Mouse (Mus musculus) cerebellum, adult 11-12 months (tissue): Measurements from ENCODE around the gene Mmp2.

Experiments used
- DNase-seq: peaks from one replicate; pipeline ENCODE4 v3.0.0; 2022

The Mmp2 gene

GRCm38 (mm10) chr8:92897794-92898193 is 70.7 kb downstream of the Mmp2 start:
- no peak for DNase-seq

DNA sequence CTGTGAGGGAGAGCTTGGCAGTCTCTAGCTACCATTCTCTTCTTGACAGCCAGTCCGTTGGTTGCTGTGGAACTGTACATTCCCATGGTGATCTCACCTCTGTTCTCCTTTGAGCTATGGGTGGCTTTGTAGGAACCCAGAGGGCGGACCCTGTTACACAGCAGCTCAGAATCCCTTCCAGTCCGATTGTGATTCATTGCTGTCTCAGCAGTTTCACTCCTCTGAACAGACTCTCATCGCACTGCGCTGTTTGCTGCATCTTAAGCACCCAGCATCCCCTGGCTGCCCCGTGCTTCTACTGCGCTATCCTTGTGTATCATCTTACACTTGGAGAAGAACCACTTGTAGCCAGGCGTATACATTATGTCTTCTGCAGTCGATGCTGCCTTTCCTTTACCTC is 72.5 kb downstream of the Mmp2 start:
- no peak for DNase-seq

DNA sequence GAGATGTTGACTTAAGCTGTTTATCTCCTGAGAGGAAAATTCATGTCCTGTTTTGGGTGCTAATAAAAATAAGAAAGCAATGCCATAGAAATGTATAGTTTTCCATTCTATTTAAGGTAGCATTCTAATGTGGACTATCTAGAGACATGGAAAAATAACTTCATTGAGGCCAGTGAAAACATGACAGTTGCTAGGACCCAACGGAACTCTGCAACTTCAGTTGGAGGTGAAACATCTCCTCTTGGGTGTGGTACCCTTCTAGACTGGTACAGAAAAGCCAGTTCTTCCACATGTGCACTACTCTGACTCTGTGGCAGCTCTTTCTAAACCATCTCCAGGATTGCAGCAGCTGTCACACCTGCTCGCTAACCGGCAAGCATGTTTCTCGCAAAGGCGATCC is 74.0 kb downstream of the Mmp2 start, which contains the start of gene Capns2:
TSS of gene Capns2 (plus strand) at position 301 of the 400 bp plus-strand sequence.
- no peak for DNase-seq

GRCm38 (mm10) chr8:92902981-92903380 is 75.9 kb downstream of the Mmp2 start:
- DNase-seq, result no peak
